Mouse (Mus musculus) natural killer cell, adult 2 months (primary cell): ENCODE results near the gene Cul4a.

Source experiments
- DNase-seq, 2 experiments: peaks; one replicate each; pipeline ENCODE4 v3.0.0; 2022; ENCODE audit warnings: low spot score in 2 of 2

Gene Cul4a

DNA sequence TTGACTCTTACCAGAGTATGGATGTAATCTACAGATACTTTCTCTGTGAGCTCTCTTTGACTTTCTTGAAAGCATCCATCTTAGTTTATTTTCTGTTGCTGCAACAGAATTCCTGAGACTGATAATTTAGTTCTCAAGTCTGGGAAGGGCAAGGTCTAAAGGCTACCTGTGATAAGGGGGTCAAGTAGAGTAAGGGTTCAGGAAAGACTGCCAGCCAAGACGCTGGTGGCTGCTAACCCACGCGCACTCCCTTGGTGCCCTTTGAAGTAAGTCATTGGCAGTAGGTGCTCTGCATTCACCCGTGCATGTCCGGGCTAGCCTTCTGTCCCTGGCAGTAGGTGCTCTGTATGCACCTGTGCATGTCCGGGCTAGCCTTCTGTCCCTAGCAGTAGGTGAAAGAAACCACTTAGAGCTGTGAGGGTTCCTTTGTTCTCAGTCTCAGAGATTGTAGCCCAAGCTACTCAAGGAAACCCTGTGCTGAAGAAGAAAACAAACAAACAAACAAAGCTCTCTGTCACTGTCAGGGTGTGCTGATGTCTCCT is 34.3 kb downstream of the Cul4a start:
- no peak for DNase-seq

GRCm38 (mm10) chr8:13141681-13142080 is 36.3 kb downstream of the Cul4a start:
- DNase-seq: no peak

DNA sequence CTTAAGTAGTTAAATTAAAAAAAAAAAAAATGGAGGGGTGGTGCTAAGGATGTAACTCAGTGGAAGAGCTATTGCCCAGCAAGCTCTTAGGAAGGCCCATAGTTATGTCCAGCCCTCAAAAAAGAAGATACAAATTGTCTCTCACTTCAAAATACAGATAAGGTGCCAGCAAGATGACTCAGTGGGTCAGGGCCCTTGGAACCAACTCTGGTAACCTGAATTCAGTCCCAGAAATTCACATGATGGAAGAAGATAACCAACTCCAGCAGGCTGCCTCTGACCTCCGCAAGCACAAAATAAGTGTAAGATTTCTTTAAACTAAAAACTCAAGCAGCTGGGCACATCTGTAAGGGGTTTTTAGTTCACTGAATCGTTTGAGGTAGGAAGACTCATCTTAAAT is 43.1 kb downstream of the Cul4a start:
- no peak for DNase-seq

- DNase-seq: no peak
Measured at GRCm38 (mm10) chr8:13149287-13149686, 43.9 kb downstream of the Cul4a start.

DNA sequence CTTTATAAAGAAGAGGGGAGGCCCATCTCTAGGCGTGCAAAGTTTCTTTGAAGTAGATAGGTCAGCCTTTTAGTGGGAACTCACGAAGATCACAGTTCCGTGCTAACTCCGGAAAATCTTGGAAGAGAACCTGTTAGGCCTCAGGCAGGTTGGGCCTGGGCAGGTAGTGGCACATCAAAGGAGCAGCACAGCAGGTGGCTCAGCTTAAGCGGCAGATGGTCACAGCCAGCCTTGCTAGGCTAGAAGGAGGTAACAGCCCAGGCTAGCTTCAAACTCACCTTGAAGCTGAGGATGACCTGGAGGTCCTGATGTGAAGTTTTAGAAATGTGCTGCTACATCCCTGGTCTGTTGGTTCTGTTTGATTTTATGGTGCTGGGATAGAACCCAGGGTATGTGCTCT is 44.4 kb downstream of the Cul4a start:
- DNase-seq: no peak

GRCm38 (mm10) chr8:13150929-13151328 is 45.5 kb downstream of the Cul4a start:
- DNase-seq: no peak

DNA sequence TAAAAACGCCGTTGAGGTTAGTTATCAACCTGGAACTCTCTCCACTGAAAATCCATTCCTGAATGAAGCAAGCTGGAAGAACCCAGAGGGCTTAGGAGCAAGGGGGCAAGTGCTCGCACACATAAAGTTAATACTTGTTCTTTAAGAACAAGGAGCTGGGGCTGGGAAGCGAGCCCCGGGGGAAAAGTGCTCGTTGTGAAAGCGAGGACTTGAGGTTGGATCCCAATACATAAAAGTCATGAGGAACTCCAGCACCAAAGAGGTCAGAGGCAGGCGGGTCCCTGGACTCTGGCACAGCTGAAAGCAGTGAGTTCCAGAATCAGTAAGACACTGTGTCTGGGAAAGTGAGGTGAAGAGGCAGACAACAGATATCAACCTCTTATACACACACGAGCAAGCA is 48.7 kb downstream of the Cul4a start:
- DNase-seq: no peak

GRCm38 (mm10) chr8:13155358-13155757 is 49.9 kb downstream of the Cul4a start:
- no peak for DNase-seq

DNA sequence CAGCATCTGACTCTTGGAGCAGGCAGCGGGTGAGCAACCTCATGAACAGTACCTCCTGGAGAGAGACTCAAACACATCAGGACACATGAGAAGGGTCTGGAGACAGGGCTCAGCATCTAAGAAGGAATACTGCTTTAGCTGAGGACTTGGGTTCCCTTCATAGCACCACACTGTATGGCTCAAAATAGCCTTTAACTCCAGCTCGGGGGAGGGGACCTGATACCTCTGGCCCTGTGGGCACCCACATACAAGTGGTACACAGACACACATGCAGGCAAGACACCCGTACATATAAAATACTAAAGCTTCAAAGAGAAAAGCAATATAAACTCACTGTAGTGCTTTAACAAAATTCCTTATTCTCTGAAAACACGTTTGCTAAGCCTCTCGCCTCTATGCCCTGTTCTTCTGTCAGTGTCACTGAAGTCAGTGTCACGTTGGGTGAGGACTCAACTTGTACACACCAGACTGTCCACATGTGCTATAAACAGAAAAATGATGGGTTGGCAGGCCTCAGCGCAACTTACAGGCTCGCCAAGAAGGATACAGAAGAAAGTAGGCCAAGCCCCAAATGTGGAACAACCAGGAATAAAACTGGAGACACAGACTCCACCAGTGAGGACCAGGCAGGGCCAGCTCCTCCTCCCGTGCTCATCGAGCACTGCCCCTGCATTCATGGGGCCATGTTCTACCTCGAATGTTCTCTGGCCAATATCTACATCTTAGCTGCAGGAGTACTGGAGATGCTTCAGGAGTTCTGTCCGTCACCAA is 51.1 kb downstream of the Cul4a start:
- no peak for DNase-seq

- peak; percentile 91 to 96 for DNase-seq
Measured at GRCm38 (mm10) chr8:13158718-13159376, 53.4 kb downstream of the Cul4a start, which contains the start of gene Lamp1. Gene Lamp1, plus strand, starts transcription at chr8:13159161.

GRCm38 (mm10) chr8:13159377-13159881 is 54.0 kb downstream of the Cul4a start:
- DNase-seq: no peak

DNA sequence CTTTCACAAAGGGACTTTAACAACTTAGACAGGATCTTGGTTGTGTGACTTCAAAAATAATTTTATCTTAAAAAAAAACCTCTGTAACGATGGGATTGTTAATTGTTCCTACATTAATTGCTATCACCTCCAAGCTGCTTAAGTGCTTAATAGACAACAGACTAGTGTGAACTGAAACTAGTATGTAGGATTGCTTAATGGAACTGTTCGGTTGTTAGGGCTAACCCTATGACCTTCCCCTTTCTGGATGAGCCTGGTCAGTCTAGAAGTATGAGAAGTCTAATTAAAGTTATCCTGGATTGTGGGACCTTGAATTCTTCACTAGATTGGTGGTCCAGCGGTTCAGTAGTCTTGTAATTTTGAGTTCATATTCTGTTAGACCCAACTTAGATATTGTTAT is 55.3 kb downstream of the Cul4a start:
- no peak for DNase-seq

GRCm38 (mm10) chr8:13162098-13162497 is 56.7 kb downstream of the Cul4a start:
- peak in 1 of 2 experiments; percentile 11 for DNase-seq

GRCm38 (mm10) chr8:13163563-13163962 is 58.1 kb downstream of the Cul4a start:
- DNase-seq: no peak

DNA sequence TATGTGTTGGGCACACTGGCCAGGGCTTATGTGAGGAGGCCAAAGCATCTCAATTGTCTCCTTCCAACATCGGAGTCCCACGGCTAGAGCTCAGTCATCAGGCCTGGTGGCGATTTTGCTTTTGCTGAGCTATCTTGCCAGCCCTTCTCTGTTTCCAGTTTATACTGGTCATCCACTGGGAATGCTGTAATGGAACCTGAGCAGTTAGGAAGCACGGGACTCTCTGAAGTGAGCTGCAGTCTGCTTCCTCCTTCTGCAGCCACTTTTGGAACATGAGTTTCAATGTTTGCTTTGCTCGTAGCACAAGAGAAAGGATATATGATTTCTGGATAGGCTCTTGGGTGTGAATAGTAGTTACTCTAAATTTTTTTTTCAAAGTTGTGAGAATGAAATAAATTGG is 58.9 kb downstream of the Cul4a start:
- DNase-seq: no peak

- no peak for DNase-seq
Measured at GRCm38 (mm10) chr8:13170510-13170909, 65.1 kb downstream of the Cul4a start.

DNA sequence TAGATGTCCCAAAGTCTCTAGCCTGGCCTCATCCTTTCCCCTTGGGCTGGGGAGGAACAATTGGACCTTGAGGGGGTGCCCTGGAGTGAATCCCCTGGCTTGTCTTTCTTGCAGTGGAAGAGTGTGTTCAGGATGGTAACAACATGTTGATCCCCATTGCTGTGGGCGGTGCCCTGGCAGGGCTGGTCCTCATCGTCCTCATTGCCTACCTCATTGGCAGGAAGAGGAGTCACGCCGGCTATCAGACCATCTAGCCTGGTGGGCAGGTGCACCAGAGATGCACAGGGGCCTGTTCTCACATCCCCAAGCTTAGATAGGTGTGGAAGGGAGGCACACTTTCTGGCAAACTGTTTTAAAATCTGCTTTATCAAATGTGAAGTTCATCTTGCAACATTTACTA is 68.9 kb downstream of the Cul4a start:
- no peak for DNase-seq

DNA sequence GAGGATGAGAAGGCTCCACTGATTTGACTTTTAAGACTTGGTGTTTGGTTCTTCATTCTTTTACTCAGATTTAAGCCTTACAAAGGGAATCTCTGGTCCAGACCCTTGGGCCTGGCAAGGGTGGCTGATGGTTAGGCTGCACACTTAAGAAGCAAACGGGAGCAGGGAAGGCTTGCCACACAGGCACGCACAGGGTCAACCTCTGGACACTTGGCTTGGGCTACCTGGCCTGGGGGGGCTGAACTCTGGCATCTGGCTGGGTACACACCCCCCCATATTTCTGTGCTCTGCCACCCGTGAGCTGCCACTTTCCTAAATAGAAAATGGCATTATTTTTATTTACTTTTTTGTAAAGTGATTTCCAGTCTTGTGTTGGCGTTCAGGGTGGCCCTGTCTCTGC is 69.4 kb downstream of the Cul4a start:
- DNase-seq: no peak

- DNase-seq: no peak
Measured at GRCm38 (mm10) chr8:13175650-13176049, 70.2 kb downstream of the Cul4a start.

DNA sequence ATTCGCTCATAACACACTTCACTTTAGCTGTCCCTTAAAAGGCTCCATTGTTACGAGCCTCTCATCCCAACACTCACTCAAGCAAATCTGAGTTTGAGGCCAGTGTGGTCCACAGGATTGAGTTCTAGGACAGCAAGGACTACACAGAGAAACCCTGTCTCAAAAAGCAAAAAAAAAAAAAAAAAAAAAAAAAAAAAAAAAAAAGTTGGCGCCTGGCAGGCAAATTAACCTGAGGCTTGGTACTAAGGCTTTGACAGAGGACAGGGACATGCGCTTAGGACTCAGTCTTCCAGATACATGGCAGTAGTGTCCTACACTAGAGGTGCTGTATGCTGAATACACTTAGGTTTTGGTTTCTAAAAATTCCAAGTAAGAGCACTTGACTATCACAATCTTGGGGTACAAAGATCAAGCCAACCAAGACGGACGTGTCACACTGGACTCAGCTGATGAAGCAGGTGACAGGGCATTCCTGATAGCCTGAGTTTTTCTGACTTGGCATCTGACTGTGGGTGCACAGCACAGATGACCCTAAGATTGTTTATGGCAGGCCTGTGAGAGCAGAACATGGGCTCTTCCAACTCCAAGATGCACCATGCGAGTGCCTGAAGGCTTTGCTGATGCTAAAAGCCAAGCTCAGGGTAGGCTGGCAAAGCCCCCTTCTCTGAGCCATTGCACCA is 71.9 kb downstream of the Cul4a start:
- no peak for DNase-seq

- no peak for DNase-seq
Measured at GRCm38 (mm10) chr8:13178137-13178536, 72.7 kb downstream of the Cul4a start.

- DNase-seq: no peak
Measured at GRCm38 (mm10) chr8:13179482-13179881, 74.1 kb downstream of the Cul4a start.
